Mouse (Mus musculus): ENCODE results near the gene Cd8b1. TPM values are rescaled to one million over a fixed set of nuclear protein-coding genes. Genes with fewer than 3 reads are reported as not detected.

The Cd8b1 gene
- polyA plus RNA-seq, 1 experiment: not detected

GRCm38 (mm10) chr6:71363995-71364394, 41.4 kb downstream of the Cd8b1 start:
- H3K4me3 ChIP-seq (ENCODE audit: insufficient read depth, low read length): no peak overlapping the region
- H3K4me1 ChIP-seq (ENCODE audit: control insufficient read depth, insufficient read depth, low read length): no peaks in the 10 kb centered on the region
- no peak for TF ChIP-seq CTCF (IDR thresholded peaks at IDR 0.05; ENCODE audit: borderline replicate concordance, insufficient read depth, low read length)
- H3K27ac ChIP-seq (ENCODE audit: insufficient read depth, low read length): no peak overlapping the region

GRCm38 (mm10) chr6:71369416-71369815, 46.8 kb downstream of the Cd8b1 start:
- Histone ChIP-seq H3K27ac (ENCODE audit: insufficient read depth, low read length) (no peak overlapping the region), H3K4me3 (ENCODE audit: insufficient read depth, low read length) (no peak overlapping the region), H3K4me1 (ENCODE audit: control insufficient read depth, insufficient read depth, low read length) (no peaks in the 10 kb centered on the region)
- TF ChIP-seq POLR2A (IDR thresholded peaks at IDR 0.05; ENCODE audit: low read depth, low read length) (no peak), CTCF (IDR thresholded peaks at IDR 0.05; ENCODE audit: borderline replicate concordance, insufficient read depth, low read length) (no peak)

GRCm38 (mm10) chr6:71371085-71371605, 48.6 kb downstream of the Cd8b1 start:
- no peak for TF ChIP-seq POLR2A (IDR thresholded peaks at IDR 0.05; ENCODE audit: low read depth, low read length)
- no peak for TF ChIP-seq CTCF (IDR thresholded peaks at IDR 0.05; ENCODE audit: borderline replicate concordance, insufficient read depth, low read length)
- Histone ChIP-seq H3K27ac (ENCODE audit: insufficient read depth, low read length) (no peak overlapping the region), H3K4me3 (ENCODE audit: insufficient read depth, low read length) (no peak overlapping the region), H3K4me1 (ENCODE audit: control insufficient read depth, insufficient read depth, low read length) (no peaks in the 10 kb centered on the region)

GRCm38 (mm10) chr6:71372041-71372720, 49.6 kb downstream of the Cd8b1 start:
- Histone ChIP-seq H3K4me3 (ENCODE audit: insufficient read depth, low read length) (no peak overlapping the region), H3K27ac (ENCODE audit: insufficient read depth, low read length) (no peak overlapping the region), H3K4me1 (ENCODE audit: control insufficient read depth, insufficient read depth, low read length) (no peaks in the 10 kb centered on the region)
- TF ChIP-seq CTCF (IDR thresholded peaks at IDR 0.05; ENCODE audit: borderline replicate concordance, insufficient read depth, low read length) (no peak), POLR2A (IDR thresholded peaks at IDR 0.05; ENCODE audit: low read depth, low read length) (no peak)

- Histone ChIP-seq H3K27ac (ENCODE audit: insufficient read depth, low read length) (no peak within 1 kb of the TSS), H3K4me3 (ENCODE audit: insufficient read depth, low read length) (no peak within 1 kb of the TSS), H3K4me1 (ENCODE audit: control insufficient read depth, insufficient read depth, low read length) (no peaks in the 10 kb centered on the region)
- TF ChIP-seq POLR2A (IDR thresholded peaks at IDR 0.05; ENCODE audit: low read depth, low read length): no peak
- TF ChIP-seq CTCF (IDR thresholded peaks at IDR 0.05; ENCODE audit: borderline replicate concordance, insufficient read depth, low read length): no peak
Observed at GRCm38 (mm10) chr6:71373249-71373775, 50.7 kb downstream of the Cd8b1 start, which contains the start of gene Cd8a. TSS of gene Cd8a (plus strand) at chr6:71373427.

GRCm38 (mm10) chr6:71374311-71374829, 51.8 kb downstream of the Cd8b1 start:
- Histone ChIP-seq H3K4me1 (ENCODE audit: control insufficient read depth, insufficient read depth, low read length) (no peaks in the 10 kb centered on the region), H3K27ac (ENCODE audit: insufficient read depth, low read length) (no peak overlapping the region), H3K4me3 (ENCODE audit: insufficient read depth, low read length) (no peak overlapping the region)
- TF ChIP-seq CTCF (IDR thresholded peaks at IDR 0.05; ENCODE audit: borderline replicate concordance, insufficient read depth, low read length) (no peak), POLR2A (IDR thresholded peaks at IDR 0.05; ENCODE audit: low read depth, low read length) (no peak)

GRCm38 (mm10) chr6:71374921-71375320, 52.3 kb downstream of the Cd8b1 start:
- Histone ChIP-seq H3K27ac (ENCODE audit: insufficient read depth, low read length) (no peak overlapping the region), H3K4me3 (ENCODE audit: insufficient read depth, low read length) (no peak overlapping the region), H3K4me1 (ENCODE audit: control insufficient read depth, insufficient read depth, low read length) (no peaks in the 10 kb centered on the region)
- TF ChIP-seq CTCF (IDR thresholded peaks at IDR 0.05; ENCODE audit: borderline replicate concordance, insufficient read depth, low read length) (no peak), POLR2A (IDR thresholded peaks at IDR 0.05; ENCODE audit: low read depth, low read length) (no peak)

- H3K27ac ChIP-seq (ENCODE audit: insufficient read depth, low read length): no peak overlapping the region
- no peak for TF ChIP-seq CTCF (IDR thresholded peaks at IDR 0.05; ENCODE audit: borderline replicate concordance, insufficient read depth, low read length)
- no peak for TF ChIP-seq POLR2A (IDR thresholded peaks at IDR 0.05; ENCODE audit: low read depth, low read length)
- no peak overlapping the region for H3K4me3 ChIP-seq (ENCODE audit: insufficient read depth, low read length)
- H3K4me1 ChIP-seq (ENCODE audit: control insufficient read depth, insufficient read depth, low read length): no peaks in the 10 kb centered on the region
Observed at GRCm38 (mm10) chr6:71376711-71377110, 54.1 kb downstream of the Cd8b1 start.

GRCm38 (mm10) chr6:71381654-71382053, 59.1 kb downstream of the Cd8b1 start:
- H3K4me1 ChIP-seq (ENCODE audit: control insufficient read depth, insufficient read depth, low read length): no peaks in the 10 kb centered on the region
- TF ChIP-seq CTCF (IDR thresholded peaks at IDR 0.05; ENCODE audit: borderline replicate concordance, insufficient read depth, low read length) (no peak), POLR2A (IDR thresholded peaks at IDR 0.05; ENCODE audit: low read depth, low read length) (no peak)
- H3K27ac ChIP-seq (ENCODE audit: insufficient read depth, low read length): no peak overlapping the region
- no peak overlapping the region for H3K4me3 ChIP-seq (ENCODE audit: insufficient read depth, low read length)

Other genes with a start within 250 kb of the Cd8b1 start
- 4.4 and 6.1 TPM in 2 replicates for gene Thnsl2, start 178.3 kb upstream of the Cd8b1 start, polyA plus RNA-seq (2011; ENCODE audit: insufficient read length, low read depth, missing spikeins)
- gene Fabp1, start 123.0 kb upstream of the Cd8b1 start, polyA plus RNA-seq (2011; ENCODE audit: insufficient read length, low read depth, missing spikeins): not detected in 2 replicates
- 85.8 and 87.1 TPM in 2 replicates for gene Krcc1, start 51.1 kb upstream of the Cd8b1 start, polyA plus RNA-seq (2011; ENCODE audit: insufficient read length, low read depth, missing spikeins)
- 0.38 TPM in 1 of 2 replicates, not detected in the other for gene Smyd1, start 555 bp upstream of the Cd8b1 start, polyA plus RNA-seq (2011; ENCODE audit: insufficient read length, low read depth, missing spikeins)
- not detected in 2 replicates for gene Cd8a, start 50.6 kb downstream of the Cd8b1 start, polyA plus RNA-seq (2011; ENCODE audit: insufficient read length, low read depth, missing spikeins)
- 28.4 and 43.2 TPM in 2 replicates for gene Rmnd5a, start 117.8 kb downstream of the Cd8b1 start, polyA plus RNA-seq (2011; ENCODE audit: insufficient read length, low read depth, missing spikeins)
- 20.9 and 23.3 TPM in 2 replicates for gene Rnf103, start 171.1 kb downstream of the Cd8b1 start, polyA plus RNA-seq (2011; ENCODE audit: insufficient read length, low read depth, missing spikeins)
- 211 and 223 TPM in 2 replicates for gene Chmp3, start 221.0 kb downstream of the Cd8b1 start, polyA plus RNA-seq (2011; ENCODE audit: insufficient read length, low read depth, missing spikeins)

All from embryonic fibroblast, embryonic 13.5 days (primary cell).